Mouse (Mus musculus): ENCODE results near the gene Nadk. TPM values are rescaled to one million over a fixed set of nuclear protein-coding genes. Genes with fewer than 3 reads are reported as not detected.

The Nadk gene
- polyA plus RNA-seq (2017; shearing (Covaris generic)) = 10 to 100 TPM; 50.9 to 55.9 (median 53.2) TPM

GRCm38 (mm10) chr4:155561661-155562442 is at the start of gene Nadk:
Gene Nadk (plus strand): TSS chr4:155562378.
- ATAC-seq = no peak

DNA sequence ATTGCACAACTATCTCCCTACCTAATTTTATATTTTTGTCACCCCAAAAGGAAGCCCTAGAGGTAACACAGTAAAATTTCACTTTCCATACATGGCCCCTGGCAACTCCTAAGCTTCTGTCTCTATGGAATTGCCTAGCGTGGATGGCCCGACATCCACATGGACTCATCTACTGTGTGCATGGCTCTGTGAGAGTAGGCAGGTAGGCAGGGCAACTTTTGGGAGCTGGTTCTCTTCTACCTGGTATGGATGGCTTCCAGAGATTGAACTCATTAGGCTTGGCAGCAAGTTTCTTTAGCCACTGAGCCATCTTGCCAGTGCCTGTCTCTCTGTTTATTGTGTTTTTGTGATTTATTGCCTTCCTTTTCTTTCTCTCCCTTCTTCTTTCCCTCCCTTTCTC is 47.4 kb upstream of the Nadk start:
- no peak for ATAC-seq

- no peak for ATAC-seq
These were observed 44.1 kb upstream of the Nadk start for GRCm38 (mm10) chr4:155517948-155518517.

- ATAC-seq = no peak
These were observed 39.9 kb upstream of the Nadk start for GRCm38 (mm10) chr4:155522327-155522726.

GRCm38 (mm10) chr4:155525751-155526150 is 36.4 kb upstream of the Nadk start:
- ATAC-seq = no peak

- no peak for ATAC-seq
These were observed 32.9 kb upstream of the Nadk start for GRCm38 (mm10) chr4:155529294-155529693.

- no peak for ATAC-seq
These were observed 12.2 kb upstream of the Nadk start for GRCm38 (mm10) chr4:155549993-155550392.

GRCm38 (mm10) chr4:155550446-155550845 is 11.7 kb upstream of the Nadk start:
- ATAC-seq = no peak

GRCm38 (mm10) chr4:155551073-155551472 is 11.1 kb upstream of the Nadk start:
- ATAC-seq = no peak

GRCm38 (mm10) chr4:155552917-155553532 is 9.2 kb upstream of the Nadk start:
- no peak for ATAC-seq

DNA sequence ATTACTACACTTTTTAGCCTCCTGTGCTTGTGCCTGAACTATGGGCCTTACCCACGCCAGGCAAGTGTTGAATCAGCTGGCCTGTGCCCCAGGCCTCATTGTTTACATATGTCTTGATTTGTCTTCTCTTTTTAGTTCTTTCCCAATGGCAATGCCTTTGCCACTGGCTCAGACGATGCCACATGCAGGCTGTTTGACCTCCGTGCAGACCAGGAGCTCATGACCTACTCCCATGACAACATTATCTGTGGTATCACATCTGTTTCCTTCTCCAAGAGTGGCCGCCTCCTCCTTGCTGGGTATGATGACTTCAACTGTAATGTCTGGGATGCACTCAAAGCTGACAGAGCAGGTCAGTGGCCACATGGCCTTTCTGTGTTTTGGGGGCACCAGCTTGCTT is 7.3 kb upstream of the Nadk start:
- ATAC-seq = no peak

- no peak for ATAC-seq
These were observed 6.7 kb upstream of the Nadk start for GRCm38 (mm10) chr4:155555464-155555863.

GRCm38 (mm10) chr4:155559454-155559853 is 2.7 kb upstream of the Nadk start:
- peak; percentile 19 for ATAC-seq

DNA sequence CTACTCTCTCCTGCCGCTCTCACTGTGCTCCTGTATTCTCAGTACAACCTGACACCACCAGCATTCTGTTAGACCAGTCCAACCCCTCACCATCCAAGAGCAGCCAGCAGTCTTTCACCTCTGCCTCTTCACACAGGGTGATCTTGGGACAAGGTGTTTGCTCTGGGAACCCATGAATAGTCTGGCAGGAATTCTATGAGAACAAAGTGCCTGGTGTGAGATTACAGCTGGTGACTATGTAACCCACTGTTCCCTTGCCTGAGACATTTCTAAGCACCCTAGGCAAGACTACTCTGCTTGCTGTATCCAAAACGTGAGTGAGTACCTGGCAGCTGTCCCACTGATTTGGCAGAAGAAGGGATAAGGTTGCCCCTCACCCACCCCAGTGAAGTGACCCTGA is 1.2 kb upstream of the Nadk start:
- no peak for ATAC-seq

DNA sequence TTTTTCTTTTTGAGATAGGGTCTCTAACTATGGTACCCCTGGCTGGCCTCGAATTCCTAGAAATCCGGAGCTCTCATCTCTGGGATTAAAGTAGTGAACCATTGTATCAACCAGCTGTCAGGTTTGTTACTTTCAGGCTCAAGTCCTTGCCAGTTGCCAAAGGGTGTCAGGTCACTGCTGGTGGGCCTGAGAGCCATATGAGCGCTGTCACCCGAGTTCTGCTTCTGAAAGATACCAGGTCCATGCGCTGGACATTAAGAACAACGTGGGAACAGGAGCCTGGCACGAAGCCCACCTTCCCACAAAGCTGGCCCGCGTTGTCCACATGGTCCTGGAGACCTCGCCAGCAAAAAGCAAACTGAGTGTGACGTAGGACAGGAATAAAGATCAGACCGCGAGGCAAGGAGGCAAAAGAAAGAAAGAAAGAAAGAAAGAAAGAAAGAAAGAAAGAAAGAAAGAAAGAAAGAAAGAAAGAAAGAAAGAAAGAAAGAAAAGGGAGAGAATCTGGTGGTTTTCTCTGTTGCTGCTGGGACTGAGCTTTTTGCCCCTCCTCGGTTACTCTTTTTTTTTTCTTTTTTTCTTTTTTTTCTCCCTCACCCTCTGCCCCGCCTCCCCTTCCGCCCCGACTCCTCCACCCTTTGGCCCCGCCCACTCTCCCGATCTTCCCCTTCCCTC is 684 bp downstream of the Nadk start:
- ATAC-seq = no peak

DNA sequence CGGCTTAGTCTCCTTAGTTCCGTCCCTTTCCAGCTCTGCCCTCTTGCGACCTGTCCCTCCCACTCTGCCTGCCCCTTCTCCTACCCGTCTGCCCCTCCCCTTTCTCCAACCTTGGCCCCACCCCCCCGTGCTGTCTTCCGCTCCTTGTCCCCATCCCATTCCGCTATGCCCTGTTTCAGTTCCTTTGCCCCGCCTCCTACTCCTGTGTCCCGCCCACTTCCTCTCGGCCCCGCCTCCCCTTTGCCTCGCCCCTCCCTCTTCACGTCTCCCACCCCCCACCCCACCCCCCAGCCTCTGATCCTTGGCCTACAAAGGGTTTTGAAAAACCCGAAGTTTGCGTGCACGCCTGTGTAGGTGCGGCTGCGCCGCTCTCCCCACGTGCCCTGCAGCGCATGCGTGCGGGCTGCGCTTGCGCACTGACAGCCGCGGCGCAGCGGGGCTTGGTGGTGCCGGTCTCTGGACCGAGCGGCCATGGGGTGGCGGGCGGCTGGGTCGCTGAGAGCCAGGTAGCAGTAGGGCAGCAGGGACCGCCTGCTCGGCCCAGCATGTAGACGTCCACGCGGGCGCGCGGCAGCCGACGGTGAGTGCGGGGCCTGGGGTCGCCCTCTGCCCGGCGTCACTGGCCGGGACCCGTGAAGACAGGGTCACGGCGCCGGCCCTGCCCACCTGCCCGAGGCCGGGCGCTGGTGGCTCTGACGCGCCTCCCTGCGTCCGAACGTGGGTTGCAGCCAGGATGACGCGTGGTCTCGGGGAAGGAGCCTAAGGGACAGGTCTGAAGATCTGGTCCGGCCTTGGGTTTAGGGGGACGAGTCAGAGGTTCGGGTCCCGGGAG is 1.4 kb downstream of the Nadk start:
- ATAC-seq = peak; percentile 80

DNA sequence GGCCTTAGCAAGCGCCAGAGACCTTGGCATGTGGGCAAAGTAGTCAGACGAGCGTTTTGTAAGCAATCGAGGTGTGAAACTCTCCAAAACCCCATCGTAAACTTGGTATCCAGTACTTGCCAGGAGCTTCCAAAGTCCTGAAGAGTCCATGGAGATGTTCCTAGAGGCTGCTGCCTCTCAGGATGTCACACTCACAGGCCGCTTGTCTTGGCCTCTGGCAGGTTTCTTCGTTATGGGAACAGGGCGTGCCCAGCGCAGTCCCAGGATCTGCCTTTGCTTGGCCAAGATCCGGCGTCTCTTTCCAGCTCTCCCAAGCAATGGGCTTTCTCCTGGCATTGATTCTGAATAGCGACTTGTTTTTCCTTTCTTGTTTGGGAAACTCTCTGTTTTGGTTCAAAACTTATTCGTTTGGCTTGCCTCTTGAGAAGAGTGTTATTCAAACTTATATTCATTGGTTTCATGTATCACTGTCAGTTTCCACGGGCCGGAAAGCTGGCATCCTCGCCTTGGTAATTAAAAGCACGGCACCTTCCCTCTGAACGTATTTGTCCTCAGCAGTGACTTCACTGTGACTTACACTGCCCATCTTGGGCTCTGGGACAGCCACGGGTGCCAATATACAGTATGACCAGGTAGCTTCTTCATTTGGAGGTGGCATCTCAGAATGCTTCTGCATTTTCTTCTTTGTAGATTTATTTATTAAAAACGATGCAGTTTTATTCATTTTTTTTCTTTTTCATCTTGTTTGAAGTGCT is 2.3 kb downstream of the Nadk start:
- ATAC-seq = no peak

DNA sequence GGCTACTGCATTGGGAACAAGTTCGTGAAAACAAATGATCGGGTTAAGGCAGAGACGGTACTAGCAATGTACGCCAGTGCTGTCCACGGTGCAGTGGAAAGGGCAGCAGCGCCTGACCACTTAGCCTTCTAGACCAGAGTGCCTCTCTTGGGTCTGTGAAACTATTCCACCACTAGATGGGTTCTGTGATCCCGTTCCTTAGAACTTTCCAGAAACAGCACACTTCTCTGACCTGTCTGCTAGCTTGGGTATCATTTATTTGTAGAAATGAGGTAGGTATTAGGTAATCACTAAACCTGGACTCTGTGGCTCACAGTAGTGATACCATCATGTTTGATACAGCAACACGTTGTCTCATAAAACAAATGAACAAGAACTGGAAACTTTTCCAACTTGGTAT is 4.4 kb downstream of the Nadk start:
- no peak for ATAC-seq

DNA sequence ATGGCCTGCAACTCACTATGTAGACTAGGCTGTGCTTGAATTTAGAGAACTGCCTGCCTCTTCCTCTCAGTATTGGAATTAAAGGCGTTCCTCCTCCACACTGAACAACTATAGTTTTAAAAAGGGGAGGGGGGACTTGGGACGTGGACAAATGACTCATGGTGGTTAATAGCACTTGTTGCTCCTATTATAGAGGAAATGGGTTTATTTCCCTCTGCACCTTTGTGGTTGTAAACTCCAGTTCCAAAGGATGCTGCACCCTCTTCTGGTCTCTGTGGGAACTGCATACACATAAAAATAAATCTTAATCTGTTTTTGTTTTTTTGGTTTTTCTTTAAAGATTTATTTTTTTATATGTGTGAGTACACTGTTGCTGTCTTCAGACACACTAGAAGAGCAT is 6.0 kb downstream of the Nadk start:
- ATAC-seq = peak; percentile 53

- no peak for ATAC-seq
These were observed 6.6 kb downstream of the Nadk start for GRCm38 (mm10) chr4:155568632-155569370.

DNA sequence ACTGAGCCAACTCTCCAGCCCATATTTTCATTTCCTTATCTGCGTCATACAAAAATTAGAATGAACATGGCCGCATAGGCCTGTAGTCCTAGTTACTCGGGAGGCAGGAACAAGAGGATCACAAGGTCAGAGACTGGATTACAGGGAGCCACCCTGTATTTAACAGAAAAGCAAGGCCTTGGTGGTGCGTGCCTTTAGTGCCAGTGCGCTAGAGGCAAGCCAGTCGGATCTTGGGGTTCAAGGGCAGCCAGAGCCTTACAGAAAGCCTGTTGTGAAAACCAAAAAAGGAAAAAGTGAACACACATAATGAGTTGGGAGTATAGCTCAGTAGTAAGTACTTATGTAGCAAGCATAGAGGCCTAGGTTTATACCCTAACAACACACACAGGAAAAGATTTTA is 7.6 kb downstream of the Nadk start:
- no peak for ATAC-seq

All from inflammation-experienced regulatory T-cells, adult 6 months (primary cell).